Mouse (Mus musculus) ES-Bruce4 (cell line): Measurements from ENCODE around the gene Gm45808.

ENCODE experiments used
- CTCF ChIP-seq: IDR thresholded peaks from one replicate; pipeline ENCODE4 v1.8.1; 2011; ENCODE audit warnings: low read depth, low read length
- EP300 ChIP-seq: IDR thresholded peaks from 2 replicates; pipeline ENCODE4 v1.6.1; 2011; ENCODE audit warnings: low read depth, low read length; ENCODE audit not compliant: insufficient read depth
- POLR2A ChIP-seq: IDR thresholded peaks from one replicate; pipeline ENCODE4 v1.8.1; 2011; ENCODE audit warnings: low read length; ENCODE audit not compliant: insufficient read depth

DNA sequence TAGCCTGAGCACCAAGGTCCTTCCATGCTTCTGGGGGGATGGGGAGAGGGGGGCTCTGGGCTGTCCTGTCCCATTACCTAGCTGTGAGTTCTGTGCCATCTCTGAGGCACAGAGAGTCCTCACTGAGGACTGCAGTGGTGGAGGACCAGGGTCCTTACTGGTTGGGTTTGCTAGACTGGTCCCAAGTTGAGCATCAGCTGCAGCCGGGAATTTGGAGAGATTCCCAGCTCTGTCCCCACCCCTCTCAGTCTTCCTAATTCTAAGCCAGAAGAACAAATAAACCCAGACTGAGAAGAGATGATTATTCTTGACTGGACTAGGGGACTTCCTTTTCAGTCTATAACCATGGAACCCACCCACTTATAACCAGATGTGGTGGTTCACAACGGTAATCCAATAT is 44.0 kb upstream of the Gm45808 start:
- TF ChIP-seq POLR2A (no peak), CTCF (no peak), EP300 (no peak)
